Mouse (Mus musculus) spleen, adult 2 months (tissue): ENCODE measurements around the gene Rptn. TPM values are rescaled to one million over a fixed set of nuclear protein-coding genes. Genes with fewer than 3 reads are reported as not detected.
A peak's percentile ranks its signal among the peaks of the same experiment; 100 is the strongest.

Experiments used
- DNase-seq, 2 experiments: peaks; one replicate each; pipeline versions ENCODE4 v3.0.0 to v3.0.0-alpha.2; 2012 to 2021; ENCODE audit warnings: low spot score in 2 of 2, low read depth in 1 of 2
- H3K27ac ChIP-seq: fragments of 200-500 bp; 2 replicates; pipeline ENCODE4 v1.5.1; 2012; ENCODE audit warnings: low read length, inconsistent platforms; ENCODE audit not compliant: insufficient read depth
- H3K27me3 ChIP-seq: fragments of 200-500 bp; 2 replicates; pipeline ENCODE4 v1.6.1; 2012; ENCODE audit warnings: mild to moderate bottlenecking, moderate library complexity, low read length, inconsistent platforms; ENCODE audit not compliant: control insufficient read depth, insufficient read depth
- H3K36me3 ChIP-seq: fragments of 200-500 bp; 2 replicates; pipeline ENCODE4 v1.6.1; 2012; ENCODE audit warnings: mild to moderate bottlenecking, low read length, inconsistent platforms; ENCODE audit not compliant: control insufficient read depth, insufficient read depth
- H3K4me1 ChIP-seq: fragments of 200-500 bp; 2 replicates; pipeline ENCODE4 v1.6.1; 2011; ENCODE audit warnings: inconsistent platforms; ENCODE audit not compliant: control insufficient read depth, insufficient read depth, insufficient read length
- H3K4me3 ChIP-seq: fragments of 200-500 bp; 2 replicates; pipeline ENCODE4 v1.5.1; 2011; ENCODE audit warnings: mild to moderate bottlenecking, inconsistent platforms; ENCODE audit not compliant: insufficient read depth, insufficient read length; ENCODE audit errors: extremely low read depth
- CTCF ChIP-seq: fragments of 200-500 bp; IDR thresholded peaks from 2 replicates; pipeline ENCODE4 v1.5.1; 2011; ENCODE audit warnings: mild to moderate bottlenecking, inconsistent platforms; ENCODE audit not compliant: insufficient read depth, insufficient read length, insufficient replicate concordance; ENCODE audit errors: extremely low read depth
- POLR2A ChIP-seq: fragments of 200-500 bp; IDR thresholded peaks from 2 replicates; pipeline ENCODE4 v1.6.1; 2011; ENCODE audit warnings: low read depth, low read length, inconsistent platforms
- WGBS: fragments of 180-500 bp; shearing (Covaris S2); methylation state at CpG from one replicate; pipeline ENCODE4 v1.1.7; 2018; 5-methylcytosine and 5-hydroxymethylcytosine counted together
- polyA plus RNA-seq: library from polyadenylated mRNA; depleted of rRNA; stranded (reverse); fragments of >200 nt; gene quantifications from 2 replicates; pipeline ENCODE4 v1.2.3, GENCODE M21; 2012; rRNA removed

The Rptn gene
- polyA plus RNA-seq, 1 experiment: not detected

DNA sequence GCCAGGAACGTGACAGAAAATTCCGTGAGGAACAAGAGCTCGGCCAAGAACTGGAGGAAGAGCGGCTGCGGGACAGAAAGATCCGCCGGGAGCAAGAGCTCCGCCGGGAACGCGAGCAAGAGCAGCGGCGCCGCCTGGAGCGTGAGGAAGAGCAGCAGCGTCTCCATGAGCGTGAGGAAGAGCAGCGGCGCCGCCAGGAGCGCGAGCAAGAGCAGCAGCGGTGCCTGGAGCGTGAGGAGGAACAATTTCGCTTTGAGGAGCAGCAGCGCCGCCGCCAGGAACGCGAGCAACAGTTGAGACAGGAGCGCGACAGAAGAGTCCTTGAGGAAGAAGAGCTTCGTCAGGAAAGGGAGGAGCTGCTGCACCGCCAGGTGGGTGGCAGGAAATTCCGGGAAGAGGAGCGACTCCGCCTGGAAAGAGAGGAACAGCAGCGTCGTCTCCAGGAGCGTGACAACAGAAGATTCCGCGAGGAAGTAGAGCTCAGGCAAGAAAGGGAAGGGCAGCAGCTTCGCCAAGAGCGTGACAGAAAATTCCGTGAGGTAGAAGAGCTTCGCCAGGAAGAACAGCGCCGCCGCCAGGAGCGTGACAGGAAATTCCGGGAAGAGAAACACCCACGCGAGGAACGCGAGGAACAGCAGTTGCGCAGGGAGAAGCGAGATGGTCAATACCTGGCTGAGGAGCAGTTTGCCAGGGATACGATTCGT is 53.8 kb downstream of the Rptn start:
- Histone ChIP-seq H3K4me3 (peak overlapping the region; percentile 24; the same call in 1 of the 2 replicates), H3K36me3 (no peaks in the 10 kb centered on the region), H3K27ac (no peak overlapping the region), H3K27me3 (peaks cover 26% of the 10 kb centered on the region), H3K4me1 (peaks cover 6% of the 10 kb centered on the region; the same call in 1 of the 2 replicates)
- WGBS: 2% methylated on average over 59 of the region's 59 CpGs
- TF ChIP-seq CTCF (no peak), POLR2A (no peak)
- no peak for DNase-seq

Other genes starting within 250 kb of the Rptn start
- not detected in 2 replicates for gene Crnn, start 248.9 kb upstream of the Rptn start, polyA plus RNA-seq
- not detected in 2 replicates for gene Flg2, start 196.4 kb upstream of the Rptn start, polyA plus RNA-seq
- not detected in 2 replicates for gene Flg, start 120.2 kb upstream of the Rptn start, polyA plus RNA-seq
- gene Hrnr, start 74.0 kb upstream of the Rptn start, polyA plus RNA-seq: not detected in 2 replicates
- gene Tchh, start 48.6 kb downstream of the Rptn start, polyA plus RNA-seq: 0.01 TPM in 1 of 2 replicates, not detected in the other
- gene Tchhl1, start 75.1 kb downstream of the Rptn start, polyA plus RNA-seq: not detected in 2 replicates
- gene S100a11, start 126.8 kb downstream of the Rptn start, polyA plus RNA-seq: 69.2 and 72.5 TPM in 2 replicates
- gene S100a10, start 161.4 kb downstream of the Rptn start, polyA plus RNA-seq: 36.2 and 39.0 TPM in 2 replicates